Mouse (Mus musculus): ENCODE measurements around the gene Umad1. TPM values are rescaled to one million over a fixed set of nuclear protein-coding genes. Genes with fewer than 3 reads are reported as not detected.
A peak's percentile ranks its signal among the peaks of the same experiment; 100 is the strongest.

Gene Umad1
- polyA plus RNA-seq, 1 experiment from 2014 or later: 18.0 TPM

DNA sequence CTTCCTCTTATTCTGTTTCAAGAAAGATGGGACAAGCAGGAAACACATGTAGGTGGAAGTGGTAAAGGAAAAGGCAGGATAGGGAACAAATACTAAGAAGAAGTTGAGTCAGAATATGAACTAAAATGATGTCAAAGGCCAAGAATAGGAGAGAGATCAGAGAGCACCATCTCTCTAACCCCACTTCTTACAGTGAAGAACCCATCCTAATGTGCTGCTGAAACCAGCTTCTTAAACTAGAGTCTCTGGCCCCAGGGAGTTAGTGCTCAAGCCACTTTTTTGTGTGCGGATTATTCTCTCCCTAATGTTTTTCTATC lies 161.1 kb downstream of the Umad1 start:
- H3K36me3 ChIP-seq (ENCODE audit: control insufficient read depth, insufficient read depth, low read length): no peaks in the 10 kb centered on the region
- H3K27ac ChIP-seq (replicated peaks; ENCODE audit: low read depth, low read length): no peak overlapping the region
- H3K9ac ChIP-seq (ENCODE audit: low read length): no peak overlapping the region
- H3K4me2 ChIP-seq (ENCODE audit: low read depth, severe bottlenecking): no peak overlapping the region
- no peak overlapping the region for H3K4me3 ChIP-seq (ENCODE audit: low read depth, low read length)
- peaks cover 4% of the 10 kb centered on the region; the same call in 1 of the 2 replicates for H3K4me1 ChIP-seq (ENCODE audit: control insufficient read depth, insufficient read depth, low read length)
- WGBS: 73% methylated on average over 1 of the region's 1 CpGs
- ATAC-seq (ENCODE audit: insufficient number of reproducible peaks, low FRiP score, low TSS enrichment, low read depth) (no peak), DNase-seq (ENCODE audit: low spot score) (no peak)
- H3K9me3 ChIP-seq (ENCODE audit: control insufficient read depth, low read length): no peaks in the 10 kb centered on the region
- no peaks in the 10 kb centered on the region for H3K27me3 ChIP-seq (ENCODE audit: control insufficient read depth, insufficient read depth, low read length)

DNA sequence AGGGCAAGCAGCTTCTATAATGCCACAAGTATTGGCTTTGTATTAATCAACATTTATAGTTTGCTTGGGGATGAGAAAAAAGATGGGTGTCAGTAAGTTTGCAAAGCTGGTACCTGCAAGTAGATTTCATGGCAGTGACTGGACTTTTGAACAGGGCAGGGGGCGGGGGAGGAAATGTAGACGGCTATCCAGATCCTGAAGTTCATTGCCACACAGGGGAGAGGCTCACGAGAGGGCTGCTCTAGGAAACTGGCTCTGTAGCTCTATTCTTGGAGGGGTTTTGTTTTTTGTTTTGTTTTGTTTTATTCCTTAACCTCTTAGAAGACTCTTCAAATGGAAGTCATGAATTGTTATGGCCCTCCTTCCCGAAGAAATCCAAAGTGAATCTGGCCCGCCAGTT lies 162.3 kb downstream of the Umad1 start:
- WGBS: 81% methylated on average over 5 of the region's 5 CpGs
- Histone ChIP-seq H3K4me2 (ENCODE audit: low read depth, severe bottlenecking) (no peak overlapping the region), H3K27ac (replicated peaks; ENCODE audit: low read depth, low read length) (0 out of 2 replicates have a peak overlapping the region, but pooled peaks have one; percentile 4), H3K4me1 (ENCODE audit: control insufficient read depth, insufficient read depth, low read length) (peaks cover 4% of the 10 kb centered on the region; the same call in 1 of the 2 replicates), H3K36me3 (ENCODE audit: control insufficient read depth, insufficient read depth, low read length) (no peaks in the 10 kb centered on the region), H3K4me3 (ENCODE audit: low read depth, low read length) (no peak overlapping the region), H3K9ac (ENCODE audit: low read length) (no peak overlapping the region), H3K27me3 (ENCODE audit: control insufficient read depth, insufficient read depth, low read length) (no peaks in the 10 kb centered on the region), H3K9me3 (ENCODE audit: control insufficient read depth, low read length) (no peaks in the 10 kb centered on the region)
- ATAC-seq (ENCODE audit: insufficient number of reproducible peaks, low FRiP score, low TSS enrichment, low read depth) (no peak), DNase-seq (ENCODE audit: low spot score) (no peak)

DNA sequence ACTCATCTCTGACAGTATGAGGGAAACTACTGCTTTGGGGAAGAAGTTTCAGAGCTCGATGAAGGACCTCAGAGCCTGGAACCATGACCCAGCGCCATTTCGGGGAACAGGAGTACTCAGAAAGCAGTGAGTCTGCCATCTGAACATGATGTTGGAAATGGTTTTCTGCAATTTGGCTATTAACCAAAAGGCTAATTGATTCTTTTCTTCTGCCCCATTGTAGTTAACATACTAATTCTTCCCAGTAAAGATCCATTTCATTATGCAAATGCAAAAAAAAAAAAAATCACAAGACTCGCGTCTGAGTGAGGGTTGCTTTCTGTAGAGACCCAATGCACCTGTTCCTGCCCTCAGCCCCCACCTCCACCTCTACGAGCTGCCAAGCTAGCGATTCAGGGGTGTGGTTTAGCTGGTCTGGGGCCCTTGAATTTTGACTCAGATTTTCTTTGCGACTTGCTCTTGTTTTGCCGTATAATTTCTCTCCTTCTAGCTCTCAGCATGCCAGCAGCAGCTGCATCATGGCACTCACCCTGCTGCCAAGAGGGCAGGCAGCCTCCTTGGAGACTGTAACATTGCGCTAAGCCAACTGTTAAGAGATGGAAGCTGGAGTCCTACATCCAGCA lies 163.0 kb downstream of the Umad1 start:
- no peak overlapping the region for H3K4me3 ChIP-seq (ENCODE audit: low read depth, low read length)
- ATAC-seq (ENCODE audit: insufficient number of reproducible peaks, low FRiP score, low TSS enrichment, low read depth): no peak
- WGBS: 82% methylated on average over 10 of the region's 10 CpGs

DNA sequence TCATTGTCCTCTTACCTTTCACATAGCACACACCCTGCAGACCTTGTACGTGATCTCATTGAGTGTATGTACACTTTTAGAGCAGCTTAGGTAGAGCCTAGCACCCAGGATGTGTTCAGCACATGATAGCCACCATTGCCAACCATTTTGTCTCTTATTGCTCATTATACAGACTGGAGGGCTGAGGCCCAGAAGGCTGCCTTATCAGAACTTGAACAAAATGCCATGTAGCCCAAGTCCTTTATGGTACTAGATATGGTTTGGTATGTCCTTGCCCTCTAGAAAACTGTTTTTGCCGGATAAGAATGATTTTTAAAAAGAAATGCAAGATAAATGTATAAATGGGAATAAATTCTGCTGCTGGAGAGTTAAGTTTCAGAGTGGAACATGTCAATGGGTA lies 164.1 kb downstream of the Umad1 start:
- Histone ChIP-seq H3K27me3 (ENCODE audit: control insufficient read depth, insufficient read depth, low read length) (no peaks in the 10 kb centered on the region), H3K4me3 (ENCODE audit: low read depth, low read length) (no peak overlapping the region), H3K4me1 (ENCODE audit: control insufficient read depth, insufficient read depth, low read length) (peaks cover 4% of the 10 kb centered on the region; the same call in 1 of the 2 replicates), H3K9me3 (ENCODE audit: control insufficient read depth, low read length) (no peaks in the 10 kb centered on the region), H3K27ac (replicated peaks; ENCODE audit: low read depth, low read length) (no peak overlapping the region), H3K36me3 (ENCODE audit: control insufficient read depth, insufficient read depth, low read length) (no peaks in the 10 kb centered on the region), H3K9ac (ENCODE audit: low read length) (no peak overlapping the region), H3K4me2 (ENCODE audit: low read depth, severe bottlenecking) (no peak overlapping the region)
- ATAC-seq (ENCODE audit: insufficient number of reproducible peaks, low FRiP score, low TSS enrichment, low read depth): no peak
- WGBS: 85% methylated on average over 2 of the region's 2 CpGs
- no peak for DNase-seq (ENCODE audit: low spot score)

More for the DNA sequence above, 163.0 kb downstream of the Umad1 start:
- H3K4me2 ChIP-seq (ENCODE audit: low read depth, severe bottlenecking): no peak overlapping the region
- no peak for DNase-seq (ENCODE audit: low spot score)
- H3K4me1 ChIP-seq (ENCODE audit: control insufficient read depth, insufficient read depth, low read length): peaks cover 4% of the 10 kb centered on the region; the same call in 1 of the 2 replicates
- H3K27ac ChIP-seq (replicated peaks; ENCODE audit: low read depth, low read length): no peak overlapping the region
- H3K36me3 ChIP-seq (ENCODE audit: control insufficient read depth, insufficient read depth, low read length): no peaks in the 10 kb centered on the region
- H3K9me3 ChIP-seq (ENCODE audit: control insufficient read depth, low read length): no peaks in the 10 kb centered on the region
- H3K9ac ChIP-seq (ENCODE audit: low read length): no peak overlapping the region
- H3K27me3 ChIP-seq (ENCODE audit: control insufficient read depth, insufficient read depth, low read length): no peaks in the 10 kb centered on the region

DNA sequence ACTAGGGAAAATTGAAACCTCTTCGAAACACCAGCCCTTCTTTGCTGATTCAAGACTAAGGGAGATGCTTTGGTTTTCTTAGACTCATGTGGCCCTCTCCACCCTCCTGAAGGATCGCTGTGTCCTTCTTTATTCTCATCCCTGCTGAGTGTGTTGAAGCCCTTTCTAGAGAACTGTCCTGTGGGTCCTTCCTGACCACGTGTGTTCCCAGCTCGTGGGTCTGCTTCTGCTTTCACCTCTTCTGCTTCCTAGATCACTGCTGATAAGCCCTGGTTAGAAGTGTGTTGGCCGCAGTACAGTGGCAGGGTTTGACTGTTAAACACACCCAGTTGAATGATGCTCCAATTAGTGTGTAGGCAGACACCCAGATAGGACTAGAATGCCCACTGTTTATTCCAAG lies 168.6 kb downstream of the Umad1 start:
- ATAC-seq (ENCODE audit: insufficient number of reproducible peaks, low FRiP score, low TSS enrichment, low read depth) (no peak), DNase-seq (ENCODE audit: low spot score) (peak; percentile 13)
- Histone ChIP-seq H3K27ac (replicated peaks; ENCODE audit: low read depth, low read length) (no peak overlapping the region), H3K4me1 (ENCODE audit: control insufficient read depth, insufficient read depth, low read length) (no peaks in the 10 kb centered on the region), H3K36me3 (ENCODE audit: control insufficient read depth, insufficient read depth, low read length) (no peaks in the 10 kb centered on the region), H3K9me3 (ENCODE audit: control insufficient read depth, low read length) (no peaks in the 10 kb centered on the region), H3K4me2 (ENCODE audit: low read depth, severe bottlenecking) (no peak overlapping the region), H3K27me3 (ENCODE audit: control insufficient read depth, insufficient read depth, low read length) (no peaks in the 10 kb centered on the region), H3K4me3 (ENCODE audit: low read depth, low read length) (no peak overlapping the region), H3K9ac (ENCODE audit: low read length) (no peak overlapping the region)
- 78% methylated on average over 5 of the region's 5 CpGs for WGBS

DNA sequence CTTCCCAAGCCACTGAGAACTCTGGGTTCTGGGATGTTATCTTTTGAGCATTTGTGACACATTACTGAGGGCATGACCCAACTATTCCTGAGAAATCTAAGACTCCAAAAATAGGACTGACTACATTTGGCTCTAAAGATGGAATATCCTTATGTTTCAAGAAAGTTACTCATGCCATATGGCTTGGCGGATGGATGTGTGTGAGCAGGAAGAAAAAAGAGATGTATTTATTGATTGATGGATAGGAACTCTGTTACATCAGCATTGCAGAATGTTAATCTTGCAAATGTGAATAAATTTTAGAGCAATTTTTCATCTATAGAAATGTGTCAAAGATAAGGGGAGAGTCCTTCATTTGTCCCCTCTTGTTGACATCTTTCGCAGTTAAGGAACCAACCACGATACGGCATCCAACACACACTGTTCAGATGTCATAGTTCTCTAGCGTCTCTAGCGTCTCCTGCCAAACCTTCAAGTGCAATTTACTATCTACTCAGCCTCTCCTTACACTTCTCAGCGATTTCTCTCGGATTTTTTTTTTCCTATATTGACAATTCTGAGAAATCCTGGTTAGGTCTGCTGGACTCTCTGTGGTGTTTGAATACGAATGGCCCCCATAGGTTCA lies 171.6 kb downstream of the Umad1 start:
- Histone ChIP-seq H3K27ac (replicated peaks; ENCODE audit: low read depth, low read length) (no peak overlapping the region), H3K36me3 (ENCODE audit: control insufficient read depth, insufficient read depth, low read length) (no peaks in the 10 kb centered on the region), H3K4me1 (ENCODE audit: control insufficient read depth, insufficient read depth, low read length) (no peaks in the 10 kb centered on the region), H3K9ac (ENCODE audit: low read length) (no peak overlapping the region), H3K4me2 (ENCODE audit: low read depth, severe bottlenecking) (no peak overlapping the region), H3K4me3 (ENCODE audit: low read depth, low read length) (no peak overlapping the region), H3K9me3 (ENCODE audit: control insufficient read depth, low read length) (no peaks in the 10 kb centered on the region), H3K27me3 (ENCODE audit: control insufficient read depth, insufficient read depth, low read length) (no peaks in the 10 kb centered on the region)
- no peak for ATAC-seq (ENCODE audit: insufficient number of reproducible peaks, low FRiP score, low TSS enrichment, low read depth)
- 90% methylated on average over 9 of the region's 9 CpGs for WGBS
- peak; percentile 6 for DNase-seq (ENCODE audit: low spot score)

DNA sequence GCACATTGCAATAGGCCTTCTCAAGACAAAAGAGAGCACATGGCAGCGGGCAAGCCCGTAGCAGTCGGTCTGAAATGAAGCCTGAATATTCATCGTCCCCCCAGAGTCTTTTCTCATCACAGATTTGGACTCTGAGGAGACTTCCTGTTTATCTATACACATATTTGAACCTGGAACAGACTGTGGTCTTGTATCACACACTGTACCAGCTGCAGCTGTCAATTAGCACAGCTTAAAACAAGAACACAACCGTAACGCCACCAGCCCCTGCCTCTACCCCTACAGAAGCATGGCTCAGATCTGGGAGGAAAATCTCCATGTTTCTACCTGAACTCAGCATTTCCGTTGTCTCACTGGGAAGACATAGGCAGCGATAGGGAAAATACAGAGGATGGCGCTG lies 174.1 kb downstream of the Umad1 start:
- WGBS: 92% methylated on average over 9 of the region's 9 CpGs
- Histone ChIP-seq H3K9me3 (ENCODE audit: control insufficient read depth, low read length) (no peaks in the 10 kb centered on the region), H3K9ac (ENCODE audit: low read length) (no peak overlapping the region), H3K36me3 (ENCODE audit: control insufficient read depth, insufficient read depth, low read length) (no peaks in the 10 kb centered on the region), H3K4me3 (ENCODE audit: low read depth, low read length) (no peak overlapping the region), H3K27me3 (ENCODE audit: control insufficient read depth, insufficient read depth, low read length) (no peaks in the 10 kb centered on the region), H3K4me2 (ENCODE audit: low read depth, severe bottlenecking) (no peak overlapping the region), H3K27ac (replicated peaks; ENCODE audit: low read depth, low read length) (no peak overlapping the region), H3K4me1 (ENCODE audit: control insufficient read depth, insufficient read depth, low read length) (no peaks in the 10 kb centered on the region)
- DNase-seq (ENCODE audit: low spot score) (no peak), ATAC-seq (ENCODE audit: insufficient number of reproducible peaks, low FRiP score, low TSS enrichment, low read depth) (no peak)

DNA sequence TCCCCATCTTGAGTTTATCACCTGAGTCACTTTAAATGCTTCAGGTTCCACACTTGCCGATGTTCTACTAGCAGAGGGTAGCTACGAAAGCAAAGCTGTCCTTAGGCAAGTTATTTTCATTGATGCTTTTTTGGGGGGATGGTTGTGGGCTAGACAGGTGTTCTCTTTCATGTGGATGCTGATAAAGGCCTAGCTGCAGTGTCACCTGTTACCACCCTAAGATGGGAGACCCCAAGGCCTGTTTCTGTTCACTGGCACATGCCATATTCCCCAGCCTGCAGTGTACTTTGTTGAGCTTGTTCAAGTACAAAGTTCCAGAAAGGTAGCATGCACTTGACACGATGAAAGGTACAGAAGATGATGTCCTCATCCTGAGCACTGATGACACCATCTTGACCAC lies 178.8 kb downstream of the Umad1 start:
- Histone ChIP-seq H3K27ac (replicated peaks; ENCODE audit: low read depth, low read length) (no peak overlapping the region), H3K9me3 (ENCODE audit: control insufficient read depth, low read length) (no peaks in the 10 kb centered on the region), H3K4me2 (ENCODE audit: low read depth, severe bottlenecking) (no peak overlapping the region), H3K4me3 (ENCODE audit: low read depth, low read length) (no peak overlapping the region), H3K9ac (ENCODE audit: low read length) (no peak overlapping the region), H3K4me1 (ENCODE audit: control insufficient read depth, insufficient read depth, low read length) (no peaks in the 10 kb centered on the region), H3K27me3 (ENCODE audit: control insufficient read depth, insufficient read depth, low read length) (no peaks in the 10 kb centered on the region), H3K36me3 (ENCODE audit: control insufficient read depth, insufficient read depth, low read length) (no peaks in the 10 kb centered on the region)
- ATAC-seq (ENCODE audit: insufficient number of reproducible peaks, low FRiP score, low TSS enrichment, low read depth) (no peak), DNase-seq (ENCODE audit: low spot score) (no peak)
- WGBS: 88% methylated on average over 3 of the region's 3 CpGs

DNA sequence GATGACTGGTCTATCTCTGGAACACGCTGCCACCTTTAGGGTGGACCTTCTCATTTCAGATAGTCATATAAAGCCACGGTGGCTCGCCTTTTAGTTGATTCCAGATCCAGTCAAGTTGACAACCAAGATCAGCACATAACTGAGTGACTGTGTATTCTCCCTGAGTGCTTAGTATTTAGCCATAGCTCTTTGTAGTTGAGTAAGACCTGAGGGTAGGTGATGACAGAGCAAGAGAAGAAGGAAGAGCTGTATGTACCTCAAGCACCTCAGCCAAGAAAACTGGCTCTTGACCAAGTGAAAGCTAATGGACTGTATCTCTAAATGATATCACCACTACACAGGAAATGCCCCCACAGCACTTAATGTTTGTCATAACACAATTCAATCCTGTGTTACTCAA lies 182.7 kb downstream of the Umad1 start:
- Histone ChIP-seq H3K4me2 (ENCODE audit: low read depth, severe bottlenecking) (no peak overlapping the region), H3K9me3 (ENCODE audit: control insufficient read depth, low read length) (no peaks in the 10 kb centered on the region), H3K9ac (ENCODE audit: low read length) (no peak overlapping the region), H3K4me1 (ENCODE audit: control insufficient read depth, insufficient read depth, low read length) (peaks cover 3% of the 10 kb centered on the region), H3K27ac (replicated peaks; ENCODE audit: low read depth, low read length) (no peak overlapping the region), H3K4me3 (ENCODE audit: low read depth, low read length) (no peak overlapping the region), H3K27me3 (ENCODE audit: control insufficient read depth, insufficient read depth, low read length) (no peaks in the 10 kb centered on the region), H3K36me3 (ENCODE audit: control insufficient read depth, insufficient read depth, low read length) (no peaks in the 10 kb centered on the region)
- 88% methylated on average over 3 of the region's 3 CpGs for WGBS
- DNase-seq (ENCODE audit: low spot score) (no peak), ATAC-seq (ENCODE audit: insufficient number of reproducible peaks, low FRiP score, low TSS enrichment, low read depth) (no peak)

Measured in limb, embryonic 11.5 days (tissue).